Mouse (Mus musculus) layer of hippocampus, adult 8-10 months (tissue): ENCODE results near the gene Art3. TPM values are rescaled to one million over a fixed set of nuclear protein-coding genes. Genes with fewer than 3 reads are reported as not detected.

Source experiments
- DNase-seq, 2 experiments: peaks; one replicate each; pipeline ENCODE4 v3.0.0; 2022; ENCODE audit warnings: low spot score in 2 of 2
- total RNA-seq, 4 experiments: library from RNA; stranded (reverse); gene quantifications; 2 replicates each; pipeline ENCODE4 v1.2.4; 2022

Gene Art3
- total RNA-seq, result 1 to 10 TPM; 3.4 to 7.5 (median 5.8) TPM

- no peak for DNase-seq
Observed at GRCm38 (mm10) chr5:92331635-92332338, at the start of gene Art3. Art3 (plus strand) TSS chr5:92331827.

GRCm38 (mm10) chr5:92282571-92282970 lies 49.1 kb upstream of the Art3 start:
- DNase-seq, result no peak

- no peak for DNase-seq
Observed at GRCm38 (mm10) chr5:92283107-92283506, 48.5 kb upstream of the Art3 start.

DNA sequence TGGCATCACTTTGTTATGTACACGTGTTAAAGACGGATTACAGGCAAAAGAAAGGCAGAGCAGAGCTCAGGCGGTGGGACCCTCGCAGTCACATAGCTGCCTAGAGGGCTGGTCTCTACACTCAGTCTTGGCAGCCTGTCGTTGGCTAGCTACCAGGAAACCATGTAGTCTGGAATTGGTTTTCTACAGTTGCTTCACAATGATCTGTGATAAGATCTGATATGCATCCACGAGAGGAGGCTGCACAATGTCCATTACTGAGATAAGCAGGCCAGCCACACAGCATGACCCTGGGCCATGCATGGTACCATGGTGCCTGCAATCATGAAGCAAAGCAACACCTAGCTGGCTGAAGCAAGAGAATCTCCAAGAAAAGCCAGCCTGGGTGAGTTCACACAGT lies 43.8 kb upstream of the Art3 start:
- DNase-seq, result no peak

DNA sequence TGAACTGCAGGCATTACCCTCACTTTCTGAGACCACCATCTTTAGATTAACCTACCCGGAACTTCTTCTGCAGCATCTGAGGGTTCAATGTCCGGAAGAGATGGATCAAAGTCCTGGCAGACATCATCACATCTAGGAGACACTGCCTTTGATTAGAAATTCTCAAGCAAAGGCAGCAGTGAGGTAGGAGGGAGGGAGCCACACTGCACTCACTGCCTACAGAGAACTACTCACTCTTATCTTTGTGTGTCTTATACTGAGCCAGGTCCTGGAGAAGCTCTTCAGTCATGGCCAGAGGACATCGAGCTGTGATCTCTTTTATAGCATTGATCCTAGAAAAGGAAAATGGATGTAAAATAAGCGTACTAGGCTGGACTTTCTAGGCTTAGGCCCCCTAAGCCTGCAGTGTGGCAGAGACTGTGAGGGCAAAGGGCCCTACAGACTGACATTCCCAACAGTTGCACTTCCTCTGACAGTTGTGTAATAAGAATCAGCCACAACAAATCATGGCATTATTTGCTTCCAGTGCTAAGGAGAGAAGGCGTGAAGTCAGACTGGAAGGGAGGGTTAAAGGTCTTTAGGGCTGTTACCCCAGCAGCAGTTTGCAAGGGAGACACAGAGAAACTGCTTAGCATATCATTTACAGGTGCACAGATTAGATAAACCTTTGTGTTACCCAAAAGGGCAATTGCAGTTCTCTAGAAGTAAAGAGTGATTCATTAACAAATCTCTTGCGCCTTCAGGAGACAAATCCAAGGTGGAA lies 39.8 kb upstream of the Art3 start:
- no peak for DNase-seq

DNA sequence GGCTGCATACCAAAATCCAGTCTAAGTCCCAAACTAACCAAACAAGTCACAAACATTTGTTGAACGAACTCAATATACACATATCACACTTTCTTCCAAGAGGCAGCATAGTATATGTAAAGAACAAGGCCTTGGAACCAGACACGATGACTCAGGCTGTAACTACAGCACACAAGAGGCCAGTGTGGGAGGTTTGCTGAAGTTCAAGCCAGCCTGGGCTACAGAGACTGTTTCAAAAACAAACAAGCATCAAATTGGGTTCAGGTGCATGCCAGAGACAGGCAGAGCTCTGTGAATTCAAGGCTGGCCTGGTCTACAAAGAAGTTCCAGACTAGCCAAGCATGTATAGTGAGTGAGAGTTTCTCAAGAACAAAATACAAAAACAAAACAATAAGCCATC lies 37.1 kb upstream of the Art3 start:
- no peak for DNase-seq

GRCm38 (mm10) chr5:92302149-92302840 lies 29.3 kb upstream of the Art3 start:
- no peak for DNase-seq

- no peak for DNase-seq
Observed at GRCm38 (mm10) chr5:92304291-92304690, 27.3 kb upstream of the Art3 start.

GRCm38 (mm10) chr5:92309681-92310511 lies 21.7 kb upstream of the Art3 start, which contains the start of gene Sdad1:
Sdad1 (minus strand) TSS chr5:92310479.
- peak; percentile 93 to 96 for DNase-seq

- DNase-seq, result peak; percentile 73 to 93
Observed at GRCm38 (mm10) chr5:92312046-92312715, 19.4 kb upstream of the Art3 start.

DNA sequence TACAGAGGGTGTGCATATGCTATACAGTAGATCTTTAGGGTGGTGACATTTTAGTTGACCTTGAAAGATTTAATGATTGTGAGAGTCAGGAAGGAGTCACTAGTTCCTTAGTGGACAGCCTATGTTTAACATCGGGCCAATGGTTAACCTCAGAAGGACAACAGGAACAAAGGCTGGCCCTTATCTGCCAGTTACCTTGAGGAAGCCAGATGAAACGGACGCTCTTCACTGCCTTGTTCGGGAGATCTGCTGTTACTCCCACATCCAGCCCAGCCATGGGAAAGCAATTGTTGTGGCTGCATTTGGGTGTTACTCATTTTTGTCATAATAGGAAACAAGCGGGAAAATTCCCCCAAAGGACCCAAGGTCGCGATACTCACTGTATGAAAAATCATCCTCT lies 17.9 kb upstream of the Art3 start:
- no peak for DNase-seq

- no peak for DNase-seq
Observed at GRCm38 (mm10) chr5:92318119-92318518, 13.5 kb upstream of the Art3 start.

DNA sequence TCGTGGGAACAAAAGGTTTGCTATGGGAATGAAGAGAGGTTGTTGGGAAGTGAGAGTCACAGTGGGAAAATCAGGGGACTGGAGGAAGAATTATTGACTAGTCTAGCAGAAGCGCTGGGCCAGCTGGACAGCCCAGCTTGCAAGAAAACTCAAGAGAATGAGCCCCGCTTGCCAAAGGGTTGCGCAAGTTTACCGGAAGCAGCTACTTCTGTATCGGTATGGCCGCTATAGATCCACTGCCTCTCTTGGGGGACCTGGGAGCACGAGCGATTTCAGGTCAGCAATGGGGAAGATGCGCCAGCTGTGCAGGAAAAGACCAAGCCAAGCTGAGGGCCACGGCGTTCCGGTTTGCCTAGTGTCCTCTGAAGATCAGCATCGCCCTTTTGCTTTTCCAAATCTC lies 13.0 kb upstream of the Art3 start:
- DNase-seq, result no peak

DNA sequence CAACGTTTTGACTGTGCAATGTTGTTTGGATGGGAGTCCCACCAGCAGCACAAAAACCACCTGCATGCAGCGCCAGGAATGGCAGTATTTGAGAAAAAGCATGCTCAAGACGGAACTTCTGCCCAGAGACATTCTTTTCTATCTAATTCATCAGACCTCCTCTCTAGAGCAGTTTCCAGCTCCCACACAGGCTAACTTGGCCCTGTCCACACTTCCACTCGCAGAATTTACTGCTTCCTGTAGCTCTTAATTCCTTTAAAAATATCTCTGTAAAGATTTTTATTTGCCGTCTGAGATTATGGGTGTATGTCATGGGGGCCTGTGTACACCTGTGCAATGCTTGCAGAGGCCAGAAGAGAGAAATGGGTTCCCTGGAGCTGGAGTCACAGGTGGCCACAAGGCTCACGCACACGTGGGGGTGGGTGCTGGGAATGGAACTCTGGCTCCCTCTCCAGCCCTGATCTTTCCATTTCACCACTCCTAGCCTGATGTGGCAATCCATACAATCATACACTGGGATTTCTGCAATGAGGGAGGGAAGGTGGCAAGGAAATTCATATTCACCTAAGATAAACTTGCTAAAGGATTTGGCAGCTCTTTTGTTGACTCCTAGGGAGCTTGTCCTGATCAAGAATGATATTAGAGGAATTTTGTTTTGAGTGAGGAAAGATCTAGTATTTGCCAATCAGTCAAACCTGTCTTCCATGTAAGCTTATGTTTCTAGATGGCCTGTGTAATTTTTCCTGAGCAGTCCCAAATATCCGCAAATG lies 9.8 kb upstream of the Art3 start:
- no peak for DNase-seq

DNA sequence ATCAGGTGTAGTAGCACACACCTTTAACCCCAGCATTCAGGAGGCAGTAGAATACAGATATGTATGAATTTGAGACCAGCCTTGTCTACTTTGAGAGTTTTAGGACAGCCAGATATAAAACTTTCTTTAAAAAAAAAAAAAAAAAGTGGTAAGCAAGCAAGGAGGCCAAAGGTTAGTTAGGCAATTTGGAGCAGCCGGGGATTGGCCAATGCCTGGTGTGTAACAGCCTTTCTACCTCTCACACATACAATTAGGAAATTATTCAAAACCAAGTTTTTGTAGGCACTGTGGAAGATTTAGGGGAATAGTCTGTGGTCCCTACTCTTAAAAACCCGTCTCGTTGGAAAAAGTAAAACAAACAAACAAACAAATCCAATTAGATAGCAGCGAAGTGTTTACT lies 9.0 kb upstream of the Art3 start:
- no peak for DNase-seq

GRCm38 (mm10) chr5:92323264-92323663 lies 8.4 kb upstream of the Art3 start:
- no peak for DNase-seq

DNA sequence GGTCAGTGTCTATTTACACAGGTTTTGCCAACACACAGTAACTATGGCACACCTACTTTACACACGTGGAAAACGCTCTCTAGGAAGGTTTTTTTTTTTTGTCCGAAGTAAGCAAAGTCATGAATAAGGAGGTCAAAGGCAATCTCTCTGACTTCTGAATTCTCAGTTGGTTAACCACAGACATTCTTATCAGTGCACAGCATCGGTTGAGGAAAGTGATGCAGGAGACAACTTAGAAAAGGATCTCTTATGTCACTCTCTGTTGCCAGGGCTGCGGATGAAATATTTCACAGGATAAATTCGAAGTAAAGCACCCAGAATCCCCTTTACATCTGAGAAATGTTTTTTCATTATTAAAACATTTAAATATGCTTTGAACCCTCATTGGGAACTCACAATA lies 4.3 kb upstream of the Art3 start:
- DNase-seq, result no peak

GRCm38 (mm10) chr5:92327929-92328328 lies 3.7 kb upstream of the Art3 start, which contains the start of gene Cxcl9:
Cxcl9 (minus strand) TSS chr5:92328079.
- no peak for DNase-seq

DNA sequence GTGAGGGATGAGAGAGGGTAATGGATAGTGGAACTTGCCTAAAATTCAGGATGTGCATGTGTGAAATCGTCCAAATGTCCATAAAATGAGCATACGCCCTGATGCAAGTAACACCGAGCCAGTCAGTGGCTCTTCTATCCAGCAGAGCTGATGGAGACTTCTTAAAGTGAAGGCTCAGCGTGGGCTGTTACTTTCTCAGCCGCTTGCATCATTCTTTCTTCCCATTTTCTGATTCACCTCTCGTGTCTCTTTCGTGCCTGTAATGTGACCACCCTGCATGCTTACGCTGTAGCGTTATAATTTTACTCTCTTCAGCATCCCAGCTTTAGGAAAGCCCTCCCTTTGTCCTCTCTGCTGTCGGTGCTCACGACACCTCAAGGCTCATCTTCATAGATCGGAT lies 505 bp upstream of the Art3 start:
- DNase-seq, result no peak

DNA sequence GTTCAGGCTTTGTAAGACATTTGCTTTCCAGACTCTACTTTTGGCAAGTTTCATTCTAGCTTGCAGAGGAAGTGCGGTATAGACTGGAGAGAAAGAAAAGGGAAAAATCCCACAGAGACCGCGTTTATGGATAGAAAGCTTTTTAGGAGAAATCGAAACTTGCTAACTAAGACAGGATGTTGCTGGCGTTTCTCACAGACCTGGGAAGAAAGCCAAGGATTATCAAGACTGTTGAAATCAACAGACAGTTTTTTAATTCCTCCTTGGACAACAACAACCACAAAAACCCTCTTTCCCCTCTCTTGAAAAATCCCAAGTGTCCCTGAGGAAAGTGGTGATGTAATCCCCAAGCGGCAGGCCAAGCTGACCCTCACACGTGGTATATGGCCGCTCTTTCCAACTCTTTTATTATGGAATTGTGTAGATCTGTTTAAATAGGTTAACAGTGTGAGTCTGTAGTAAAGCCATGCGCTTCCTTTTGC lies 773 bp downstream of the Art3 start:
- DNase-seq, result no peak
